Mouse (Mus musculus) limb, embryonic 12.5 days (tissue): ENCODE data around the gene Stxbp2. TPM values are rescaled to one million over a fixed set of nuclear protein-coding genes. Genes with fewer than 3 reads are reported as not detected.

Experiments
- ATAC-seq: fragments of 200-750 bp; cut with Nextera tagmentation; 2 replicates; pipeline ENCODE4 v1.8.0; 2017; ENCODE audit warnings: low read depth, moderate TSS enrichment; ENCODE audit not compliant: insufficient number of reproducible peaks, insufficient read depth, low FRiP score, low TSS enrichment
- H3K27ac ChIP-seq: fragments of 300-500 bp; sonication (generic); 2 replicates; pipeline ENCODE4 v1.5.1; 2016; ENCODE audit warnings: mild to moderate bottlenecking, moderate library complexity
- H3K27me3 ChIP-seq: fragments of 300-500 bp; sonication (generic); 2 replicates; pipeline ENCODE4 v1.6.1; 2016; ENCODE audit warnings: mild to moderate bottlenecking, moderate library complexity
- H3K36me3 ChIP-seq: fragments of 300-500 bp; sonication (generic); 2 replicates; pipeline ENCODE4 v1.6.1; 2016; ENCODE audit warnings: mild to moderate bottlenecking, moderate library complexity
- H3K4me1 ChIP-seq: fragments of 300-500 bp; sonication (generic); replicated peaks from 2 replicates; pipeline ENCODE4 v1.6.1; 2016
- H3K4me2 ChIP-seq: fragments of 300-500 bp; sonication (generic); 2 replicates; pipeline ENCODE4 v1.6.1; 2016; ENCODE audit warnings: mild to moderate bottlenecking, moderate library complexity
- H3K4me3 ChIP-seq: fragments of 300-500 bp; sonication (generic); replicated peaks from 2 replicates; pipeline ENCODE4 v1.5.1; 2016; ENCODE audit warnings: mild to moderate bottlenecking
- H3K9ac ChIP-seq: fragments of 300-500 bp; sonication (generic); replicated peaks from 2 replicates; pipeline ENCODE4 v1.6.1; 2016; ENCODE audit warnings: mild to moderate bottlenecking, moderate library complexity
- H3K9me3 ChIP-seq: fragments of 300-500 bp; sonication (generic); 2 replicates; pipeline ENCODE4 v1.6.1; 2016; ENCODE audit warnings: mild to moderate bottlenecking, moderate library complexity
- WGBS: fragments of 180-500 bp; shearing (Covaris S2); methylation state at CpG from one replicate; pipeline ENCODE4 v1.1.7; 2016; 5-methylcytosine and 5-hydroxymethylcytosine counted together
- polyA plus RNA-seq: library from polyadenylated mRNA; unstranded; fragments of >200 nt; fragmentation: Nextera tagmentation; extraction: Ambion mirVana; gene quantifications from 2 replicates; pipeline ENCODE4 v1.2.1, GENCODE M21; 2016

Gene Stxbp2
- polyA plus RNA-seq, 1 experiment from 2014 or later = 32.4 TPM

DNA sequence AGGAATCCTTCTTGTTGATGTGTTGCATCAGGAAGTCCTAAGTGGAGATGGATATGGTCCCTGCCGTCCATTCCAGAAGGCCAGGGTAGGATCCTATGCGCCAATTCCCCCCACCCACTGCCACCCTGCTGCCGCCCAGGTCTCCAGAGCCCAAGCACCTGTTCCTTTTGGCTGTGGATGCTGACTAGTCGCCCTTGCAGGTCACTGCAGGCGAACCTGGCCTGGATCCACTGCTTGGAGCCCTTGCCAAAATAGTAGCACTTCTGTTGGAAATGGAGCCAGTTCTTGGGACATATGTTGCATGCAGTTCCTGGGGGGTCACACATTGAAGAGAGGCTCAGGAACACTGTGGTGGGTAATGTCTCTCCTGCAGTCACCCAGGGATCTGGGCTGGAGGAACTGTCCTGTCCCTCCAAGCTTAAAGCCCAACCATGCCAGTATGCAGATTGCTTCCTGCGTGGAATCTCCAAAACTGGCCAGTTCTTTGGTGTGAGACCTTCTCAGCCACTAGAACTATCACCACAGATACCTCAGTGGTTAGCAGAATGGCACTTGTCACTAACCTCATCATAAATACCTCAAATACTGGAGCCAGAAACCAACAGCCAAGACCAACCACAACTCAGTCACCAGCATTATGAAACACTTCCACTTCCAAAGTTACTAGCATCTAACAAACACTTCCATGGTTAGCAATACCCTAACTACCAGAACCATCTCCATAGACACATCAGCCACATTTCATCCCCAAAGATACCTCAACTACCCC is 52.8 kb downstream of the Stxbp2 start:
- Histone ChIP-seq H3K27me3 (no peaks in the 10 kb centered on the region), H3K4me2 (no peak overlapping the region), H3K4me3 (no peak overlapping the region), H3K9me3 (no peaks in the 10 kb centered on the region), H3K4me1 (no peaks in the 10 kb centered on the region), H3K36me3 (peaks cover 37% of the 10 kb centered on the region), H3K9ac (no peak overlapping the region), H3K27ac (no peak overlapping the region)
- ATAC-seq = no peak
- WGBS = 67% methylated on average over 6 of the region's 6 CpGs

DNA sequence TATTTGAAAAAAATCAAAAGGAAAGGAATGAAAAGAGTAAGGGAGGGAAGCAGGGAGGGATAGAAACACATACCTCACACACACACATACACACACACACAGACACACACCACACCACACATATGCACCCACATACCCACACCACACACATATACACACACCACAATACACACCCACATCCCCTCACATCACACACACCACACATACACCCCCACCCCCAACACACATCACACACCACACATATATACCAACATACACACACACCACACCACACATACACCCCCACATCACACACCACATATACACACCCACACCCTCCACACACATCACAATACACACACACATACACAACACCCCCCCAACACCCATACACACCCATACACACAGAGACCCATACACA is 53.8 kb downstream of the Stxbp2 start:
- Histone ChIP-seq H3K4me3 (no peak overlapping the region), H3K4me2 (no peak overlapping the region), H3K27me3 (no peaks in the 10 kb centered on the region), H3K9me3 (no peaks in the 10 kb centered on the region), H3K4me1 (no peaks in the 10 kb centered on the region), H3K36me3 (peaks cover 28% of the 10 kb centered on the region), H3K9ac (no peak overlapping the region), H3K27ac (no peak overlapping the region)
- peak; percentile 53 for ATAC-seq

DNA sequence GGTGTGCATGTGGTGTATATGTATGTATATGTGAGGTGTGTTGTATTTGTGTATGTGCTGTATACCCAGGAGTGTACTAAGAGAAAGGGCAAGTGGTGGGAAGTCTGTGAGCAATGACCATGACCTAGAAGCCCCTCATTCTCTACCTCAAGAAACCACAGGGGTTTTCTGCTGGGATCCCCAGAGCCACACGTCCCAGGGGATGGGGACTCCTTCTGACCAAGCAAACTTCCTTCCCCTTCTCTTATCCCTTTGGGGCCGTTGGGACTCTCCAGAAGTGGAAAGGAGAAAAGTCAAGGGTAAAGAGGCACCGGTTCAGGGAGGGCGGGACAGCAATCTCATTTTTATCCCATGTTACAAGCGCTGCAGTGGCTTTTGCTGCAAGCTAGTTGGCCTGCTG is 54.7 kb downstream of the Stxbp2 start:
- Histone ChIP-seq H3K9ac (no peak overlapping the region), H3K36me3 (peaks cover 19% of the 10 kb centered on the region), H3K27me3 (no peaks in the 10 kb centered on the region), H3K27ac (no peak overlapping the region), H3K4me1 (no peaks in the 10 kb centered on the region), H3K4me3 (no peak overlapping the region), H3K9me3 (no peaks in the 10 kb centered on the region), H3K4me2 (no peak overlapping the region)
- 70% methylated on average over 5 of the region's 5 CpGs for WGBS
- no peak for ATAC-seq

DNA sequence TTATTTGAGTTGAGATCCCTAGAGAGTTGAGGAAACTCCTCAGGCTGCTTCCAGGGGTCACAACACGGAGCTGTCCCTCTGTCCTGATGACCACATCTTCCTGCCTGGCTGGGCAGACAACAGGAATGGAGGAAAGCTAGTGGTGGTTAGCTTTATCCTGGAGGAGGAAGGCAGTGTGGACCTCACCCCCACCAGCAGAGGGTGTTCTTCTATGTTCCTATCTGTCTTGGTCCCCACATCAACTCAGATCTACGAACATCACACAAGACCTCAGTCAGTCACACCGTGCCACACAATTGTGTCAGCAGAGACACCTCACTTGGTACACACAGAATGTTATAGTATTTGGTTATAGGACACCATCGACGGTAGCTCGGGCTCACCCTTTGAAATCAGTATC is 56.8 kb downstream of the Stxbp2 start:
- Histone ChIP-seq H3K4me3 (no peak overlapping the region), H3K27me3 (no peaks in the 10 kb centered on the region), H3K9ac (no peak overlapping the region), H3K4me1 (no peaks in the 10 kb centered on the region), H3K9me3 (no peaks in the 10 kb centered on the region), H3K36me3 (no peaks in the 10 kb centered on the region), H3K27ac (no peak overlapping the region), H3K4me2 (no peak overlapping the region)
- no peak for ATAC-seq
- WGBS = 82% methylated on average over 6 of the region's 6 CpGs

DNA sequence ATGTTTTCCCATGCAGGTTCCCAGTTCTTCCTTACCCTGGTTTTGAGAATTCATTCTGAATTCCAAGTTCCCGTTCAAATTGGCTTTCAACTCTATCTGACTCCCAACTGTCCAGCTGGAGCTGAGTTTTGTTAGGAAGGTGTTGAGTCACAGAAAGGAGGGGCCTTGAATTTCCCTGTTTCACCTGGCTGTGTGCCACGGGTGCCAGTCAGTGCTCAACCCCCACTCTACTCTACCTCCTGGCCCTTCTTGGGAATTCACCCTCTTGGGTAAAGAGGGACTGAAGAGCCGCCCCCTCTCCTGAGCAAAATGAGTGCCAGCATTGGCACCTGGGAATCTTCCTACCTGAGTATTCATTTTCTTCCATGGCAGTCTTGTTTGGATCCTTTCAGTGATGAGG is 60.0 kb downstream of the Stxbp2 start:
- H3K9ac ChIP-seq = no peak overlapping the region
- no peaks in the 10 kb centered on the region for H3K9me3 ChIP-seq
- no peaks in the 10 kb centered on the region for H3K4me1 ChIP-seq
- no peak overlapping the region for H3K4me3 ChIP-seq
- no peak for ATAC-seq
- 68% methylated on average over 3 of the region's 3 CpGs for WGBS
- H3K36me3 ChIP-seq = no peaks in the 10 kb centered on the region
- H3K4me2 ChIP-seq = no peak overlapping the region
- no peaks in the 10 kb centered on the region for H3K27me3 ChIP-seq
- H3K27ac ChIP-seq = no peak overlapping the region

Other genes starting within 250 kb of the Stxbp2 start
- gene Arhgef18, start 237.9 kb upstream of the Stxbp2 start, polyA plus RNA-seq = 12.3 and 13.6 TPM in 2 replicates
- gene Pex11g, start 163.3 kb upstream of the Stxbp2 start, polyA plus RNA-seq = 5.9 and 7.6 TPM in 2 replicates
- gene Tex45, start 160.1 kb upstream of the Stxbp2 start, polyA plus RNA-seq = not detected in 2 replicates
- gene Zfp358, start 137.8 kb upstream of the Stxbp2 start, polyA plus RNA-seq = 61.1 and 68.1 TPM in 2 replicates
- 52.9 and 59.4 TPM in 2 replicates for gene Mcoln1, start 130.5 kb upstream of the Stxbp2 start, polyA plus RNA-seq
- gene Pnpla6, start 115.6 kb upstream of the Stxbp2 start, polyA plus RNA-seq = 22.9 and 29.5 TPM in 2 replicates
- gene C330021F23Rik, start 63.0 kb upstream of the Stxbp2 start, polyA plus RNA-seq = 0.69 and 0.74 TPM in 2 replicates
- gene Camsap3, start 43.7 kb upstream of the Stxbp2 start, polyA plus RNA-seq = 7.0 and 8.5 TPM in 2 replicates
- gene Xab2, start 9.6 kb upstream of the Stxbp2 start, polyA plus RNA-seq = 67.7 and 68.9 TPM in 2 replicates
- 115 and 133 TPM in 2 replicates for gene Pet100, start 9.4 kb upstream of the Stxbp2 start, polyA plus RNA-seq
- 0.31 and 0.61 TPM in 2 replicates for gene Pcp2, start 5.4 kb upstream of the Stxbp2 start, polyA plus RNA-seq
- gene Retn, start 24.8 kb downstream of the Stxbp2 start, polyA plus RNA-seq = not detected in 2 replicates
- not detected in 2 replicates for gene Mcemp1, start 34.8 kb downstream of the Stxbp2 start, polyA plus RNA-seq
- 13.9 and 14.0 TPM in 2 replicates for gene Fcor, start 41.4 kb downstream of the Stxbp2 start, polyA plus RNA-seq
- 37.6 and 38.2 TPM in 2 replicates for gene Trappc5, start 45.3 kb downstream of the Stxbp2 start, polyA plus RNA-seq
- gene Fcer2a, start 63.2 kb downstream of the Stxbp2 start, polyA plus RNA-seq = 0.37 TPM in 1 of 2 replicates, not detected in the other
- not detected in 2 replicates for gene Clec4g, start 89.7 kb downstream of the Stxbp2 start, polyA plus RNA-seq
- not detected in 2 replicates for gene Cd209a, start 118.0 kb downstream of the Stxbp2 start, polyA plus RNA-seq
- not detected in 2 replicates for gene Cd209e, start 223.4 kb downstream of the Stxbp2 start, polyA plus RNA-seq
- not detected in 2 replicates for gene Cd209d, start 247.6 kb downstream of the Stxbp2 start, polyA plus RNA-seq